Mouse (Mus musculus): ENCODE measurements around the gene Ap4m1. TPM values are rescaled to one million over a fixed set of nuclear protein-coding genes. Genes with fewer than 3 reads are reported as not detected.

Gene Ap4m1
- 10 to 100 TPM; 23.7 to 26.6 TPM for total RNA-seq (2021)
- long read RNA-seq, experiment 1, partial matches to known transcripts, result 0 of 3 reads
- long read RNA-seq, experiment 1, other reads (novel, unspliced or antisense), result 2 of 3 reads
- long read RNA-seq, experiment 2, transcript Ap4m1-201 (15 exons, 3,479 nt), result major isoform, 6 of 13 reads
- long read RNA-seq, experiment 2, partial matches to known transcripts, result 3 of 13 reads
- long read RNA-seq, experiment 2, other reads (novel, unspliced or antisense), result 4 of 13 reads

GRCm38 (mm10) chr5:138171695-138172491 lies at the start of gene Ap4m1, which contains the start of gene Mcm7:
Gene Ap4m1 (plus strand): TSS chr5:138172002.
Gene Mcm7 (minus strand): TSS chr5:138172422.
- DNase-seq (ENCODE audit: low spot score in 2 of 2), result peak; percentile 98 to 99

GRCm38 (mm10) chr5:138132425-138133064 lies 39.3 kb upstream of the Ap4m1 start:
- no peak for DNase-seq (ENCODE audit: low spot score in 2 of 2)

DNA sequence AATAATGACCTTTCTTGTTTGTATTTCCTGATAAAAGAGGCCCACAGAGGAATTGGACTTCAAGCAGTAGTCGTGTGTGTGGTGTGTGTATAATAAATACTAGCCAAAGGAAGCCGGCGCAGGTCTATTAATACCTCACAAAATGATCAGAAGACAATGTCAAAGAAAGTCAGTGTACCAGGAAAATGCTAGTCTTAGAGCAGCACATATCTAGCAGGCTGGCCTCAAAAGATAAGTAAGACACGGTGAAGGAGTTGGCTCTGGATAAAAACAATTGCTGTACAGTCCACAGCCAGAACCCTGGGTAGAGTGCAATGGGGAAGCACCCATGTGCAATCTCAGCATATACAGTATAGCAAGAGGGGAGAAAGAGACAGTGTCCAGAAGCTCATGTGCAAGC lies 34.5 kb upstream of the Ap4m1 start:
- no peak for DNase-seq (ENCODE audit: low spot score in 2 of 2)

DNA sequence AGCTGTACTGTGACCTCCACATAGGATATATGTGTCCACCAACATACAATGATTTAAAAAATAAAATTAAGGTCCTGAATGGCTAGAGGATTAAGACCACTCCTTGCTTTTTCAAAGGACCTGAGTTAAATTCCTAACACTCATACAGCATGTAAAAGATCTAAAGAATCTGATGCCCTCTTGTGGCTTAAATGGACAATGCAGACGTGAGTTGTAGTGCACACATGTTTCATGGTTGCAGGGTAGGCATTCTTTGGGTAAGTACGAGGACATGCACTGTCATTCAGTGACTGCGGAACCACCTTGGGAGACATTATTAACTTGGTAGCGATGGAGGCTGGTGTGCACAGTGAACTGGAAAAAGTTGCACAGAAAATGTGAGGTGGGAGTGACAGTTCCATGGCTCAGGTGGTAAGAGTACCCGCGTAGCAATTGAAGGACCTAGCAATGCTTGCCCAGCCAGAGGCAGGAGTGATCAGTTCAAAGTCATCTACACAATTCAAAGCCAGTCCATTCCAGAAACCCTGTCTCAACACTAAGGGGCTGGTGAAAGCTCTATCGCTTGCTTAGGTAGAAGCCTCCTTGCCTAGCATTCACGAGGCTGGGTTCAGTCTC lies 33.8 kb upstream of the Ap4m1 start:
- peak in 1 of 2 experiments; percentile 30 for DNase-seq (ENCODE audit: low spot score in 2 of 2)

- no peak for DNase-seq (ENCODE audit: low spot score in 2 of 2)
These were observed 33.2 kb upstream of the Ap4m1 start for GRCm38 (mm10) chr5:138138585-138138984.

DNA sequence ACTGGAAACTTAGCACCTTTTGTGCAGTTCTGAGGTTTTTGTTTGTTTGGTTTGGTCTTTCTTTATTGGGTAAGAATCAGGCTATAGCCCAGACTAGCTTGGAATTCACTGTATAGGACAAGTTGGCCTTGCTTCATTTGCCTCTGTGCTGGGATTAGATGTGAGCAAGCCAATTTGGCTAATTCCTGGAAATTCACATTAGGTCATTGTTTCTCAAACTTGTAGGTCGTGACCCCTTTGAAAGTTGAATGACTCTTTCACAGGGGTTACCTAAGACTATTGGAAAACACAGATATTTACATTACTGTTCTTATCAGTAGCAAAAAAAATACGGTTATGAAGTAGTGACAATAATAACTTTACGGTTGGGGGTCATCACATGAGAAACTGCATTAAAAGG lies 17.4 kb upstream of the Ap4m1 start:
- DNase-seq (ENCODE audit: low spot score in 2 of 2), result no peak

GRCm38 (mm10) chr5:138155443-138155976 lies 16.3 kb upstream of the Ap4m1 start, which contains the start of gene Zfp113:
Gene Zfp113 (minus strand): TSS chr5:138155744.
- peak; percentile 89 to 95 for DNase-seq (ENCODE audit: low spot score in 2 of 2)

DNA sequence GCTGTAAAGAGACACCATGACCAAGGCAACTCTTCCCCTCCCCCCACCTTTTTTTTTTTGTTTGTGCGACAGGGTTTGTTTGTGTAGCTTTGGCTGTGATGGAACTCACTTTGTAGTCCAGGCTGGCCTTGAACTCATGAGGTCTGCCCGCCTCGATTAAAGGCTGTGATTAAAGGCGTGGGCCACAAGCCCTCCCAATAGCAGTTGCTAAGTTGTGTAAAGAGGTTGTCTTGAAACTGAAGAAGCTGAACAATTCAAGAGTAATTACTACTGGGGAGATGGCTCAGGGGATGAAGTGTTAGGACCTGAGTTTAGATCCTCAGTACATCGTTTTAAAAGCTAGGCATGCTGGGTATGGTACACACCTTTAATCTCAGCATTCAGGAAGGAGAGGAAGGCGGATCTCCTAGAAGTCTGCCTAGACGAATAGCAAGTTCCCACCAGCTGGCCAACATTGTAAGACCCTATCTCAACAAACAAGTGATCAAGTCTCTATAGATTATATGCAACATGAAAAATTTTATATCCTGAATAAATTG lies 11.5 kb upstream of the Ap4m1 start:
- no peak for DNase-seq (ENCODE audit: low spot score in 2 of 2)

GRCm38 (mm10) chr5:138160842-138161665 lies 10.7 kb upstream of the Ap4m1 start, which contains the start of gene Cops6:
Gene Cops6 (plus strand): TSS chr5:138161071.
- DNase-seq (ENCODE audit: low spot score in 2 of 2), result peak; percentile 90 to 95

DNA sequence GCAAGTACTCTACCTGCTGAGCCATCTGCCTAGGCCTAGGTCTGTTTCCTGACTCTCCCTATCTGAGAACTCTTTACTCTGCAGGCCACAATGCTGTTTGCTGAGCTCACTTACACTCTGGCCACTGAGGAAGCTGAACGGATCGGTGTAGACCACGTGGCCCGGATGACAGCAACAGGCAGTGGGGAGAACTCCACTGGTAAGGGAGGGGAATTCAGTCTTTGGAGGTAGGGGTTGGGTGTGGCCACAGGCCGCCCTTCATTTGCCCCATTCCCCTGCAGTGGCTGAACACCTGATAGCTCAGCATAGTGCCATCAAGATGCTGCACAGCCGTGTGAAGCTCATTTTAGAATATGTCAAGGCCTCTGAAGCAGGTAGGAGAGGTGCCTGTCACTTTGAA lies 8.8 kb upstream of the Ap4m1 start:
- DNase-seq (ENCODE audit: low spot score in 2 of 2), result no peak

- DNase-seq (ENCODE audit: low spot score in 2 of 2), result no peak
These were observed 8.2 kb upstream of the Ap4m1 start for GRCm38 (mm10) chr5:138163610-138164009.

DNA sequence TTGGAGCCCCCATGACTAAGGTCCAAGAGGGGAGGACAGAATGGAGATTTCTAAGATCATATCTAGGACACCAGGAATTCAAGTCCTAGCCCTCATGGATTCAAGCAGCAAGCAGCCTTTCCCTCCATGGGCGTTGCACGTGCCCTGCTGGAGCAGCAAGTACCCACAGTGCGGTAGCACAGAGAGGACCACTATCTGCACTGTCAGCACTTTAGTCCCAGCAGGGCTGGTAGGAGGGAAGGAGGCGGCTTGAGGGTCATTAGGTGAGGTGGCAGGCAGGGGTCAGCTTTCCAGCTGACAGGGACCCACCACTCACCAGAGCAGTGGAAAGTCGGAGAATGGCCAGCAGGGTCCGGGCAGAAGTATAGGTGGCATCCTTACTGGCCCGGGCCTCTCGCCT lies 6.2 kb upstream of the Ap4m1 start:
- no peak for DNase-seq (ENCODE audit: low spot score in 2 of 2)

GRCm38 (mm10) chr5:138170936-138171561 lies 753 bp upstream of the Ap4m1 start:
- peak; percentile 96 to 98 for DNase-seq (ENCODE audit: low spot score in 2 of 2)

DNA sequence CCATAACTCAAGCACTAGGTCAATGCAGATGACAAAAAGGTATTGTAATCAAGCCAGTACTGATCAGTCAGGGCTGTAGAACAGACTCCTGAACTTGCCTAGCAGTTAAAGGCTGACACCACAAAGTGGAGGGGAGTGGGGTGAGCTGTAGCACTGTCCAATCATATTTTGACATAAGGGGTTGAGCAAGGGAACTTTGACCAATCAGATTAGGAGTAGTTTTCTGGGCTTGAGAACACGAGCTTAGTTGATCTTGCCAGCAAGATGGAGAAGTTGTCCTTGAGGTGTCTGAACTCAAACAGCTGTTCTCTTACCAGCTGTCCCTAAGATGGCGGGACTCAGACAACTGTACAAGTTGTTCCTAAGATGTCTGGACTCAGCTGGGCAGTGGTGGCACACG lies 1.4 kb downstream of the Ap4m1 start:
- no peak for DNase-seq (ENCODE audit: low spot score in 2 of 2)

DNA sequence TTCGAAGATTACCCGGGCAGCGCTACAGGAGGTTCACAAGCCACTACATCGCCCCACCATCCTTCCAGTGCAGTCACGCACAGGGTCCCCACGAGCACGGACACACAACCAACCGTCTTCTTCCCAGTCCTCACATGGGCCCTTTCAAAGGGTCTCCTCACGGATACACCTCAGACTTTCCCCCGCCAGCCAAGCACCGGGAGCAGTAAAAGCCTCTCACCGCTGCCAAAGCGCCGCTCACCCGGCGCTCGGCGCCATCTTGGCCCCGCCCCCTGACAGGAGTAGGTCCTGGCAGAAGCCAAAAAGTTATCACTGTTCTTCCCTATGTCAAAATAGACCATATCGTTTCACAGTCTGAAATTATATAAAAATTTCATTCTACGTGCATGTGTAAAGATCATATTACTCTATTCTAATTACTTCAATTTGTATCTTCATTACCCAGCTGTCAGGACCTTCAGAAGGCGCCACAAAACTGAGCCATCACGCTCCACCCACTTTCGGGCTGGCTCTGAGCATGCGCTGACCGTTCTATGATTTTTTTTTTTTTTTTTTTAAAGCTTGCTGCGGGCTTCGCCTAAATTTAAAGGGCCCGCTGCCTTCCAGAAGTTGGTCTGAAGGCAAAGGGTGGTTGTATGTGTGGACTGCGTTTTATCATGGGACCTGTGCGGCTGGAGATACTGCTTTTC lies 15.3 kb downstream of the Ap4m1 start, which contains the start of the genes Taf6 and Cnpy4:
Gene Taf6, minus strand, starts transcription at position 502 of the 689 bp plus-strand sequence.
Gene Cnpy4, plus strand, starts transcription at position 536 of the 689 bp plus-strand sequence.
- DNase-seq (ENCODE audit: low spot score in 2 of 2), result peak; percentile 75 to 92

- peak; percentile 63 to 86 for DNase-seq (ENCODE audit: low spot score in 2 of 2)
These were observed 16.0 kb downstream of the Ap4m1 start for GRCm38 (mm10) chr5:138187661-138188306.

DNA sequence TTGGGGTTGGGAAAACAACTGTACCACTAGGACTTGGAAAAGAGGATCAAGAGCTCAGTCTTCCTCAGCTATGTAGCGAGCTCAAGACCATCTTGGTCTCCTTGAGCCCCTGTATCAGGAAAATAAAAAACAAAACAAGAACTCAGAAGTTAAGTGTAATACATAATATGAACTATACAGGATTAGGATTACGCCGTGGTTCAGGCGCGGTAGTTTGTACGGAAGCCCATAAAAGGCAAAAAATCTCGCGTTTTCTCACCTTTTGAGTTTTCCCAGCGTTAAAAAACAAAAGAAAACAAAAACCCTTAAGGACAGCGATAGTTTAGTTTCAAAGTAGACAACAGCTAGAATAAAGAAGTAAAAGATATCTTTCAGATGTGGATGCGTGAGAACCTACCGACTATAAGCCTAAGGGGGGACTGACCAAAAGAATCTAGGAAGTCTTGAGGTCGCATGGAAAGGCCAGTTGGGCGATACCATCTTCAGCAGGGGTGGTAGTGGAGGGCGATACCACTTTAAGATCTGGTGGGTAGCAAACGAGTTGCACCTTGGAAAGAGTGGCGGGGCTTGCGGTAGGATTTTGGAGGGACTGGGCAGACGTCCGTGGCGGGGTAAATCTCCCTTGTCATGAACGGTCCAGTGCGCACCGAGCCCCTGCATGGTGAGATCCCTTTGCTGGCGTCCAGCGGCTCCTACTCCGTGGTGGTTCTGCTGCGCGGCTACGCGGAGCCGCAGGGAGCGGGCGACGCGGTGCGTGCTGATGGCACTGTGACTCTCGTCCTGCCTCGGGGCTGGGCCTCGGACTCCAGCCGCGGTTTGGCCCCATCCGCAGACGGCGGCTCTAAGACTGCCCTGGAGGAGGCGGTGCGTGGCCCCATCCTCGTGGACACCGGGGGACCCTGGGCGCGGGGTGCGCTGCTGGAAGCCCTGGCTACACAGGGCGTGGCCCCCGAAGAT lies 22.2 kb downstream of the Ap4m1 start, which contains the start of gene Mblac1:
Gene Mblac1, plus strand, starts transcription at position 544 of the 957 bp plus-strand sequence.
- DNase-seq (ENCODE audit: low spot score in 2 of 2), result peak; percentile 82 to 88
